Mouse (Mus musculus): ENCODE measurements around the gene Notch3.

Notch3 gene

DNA sequence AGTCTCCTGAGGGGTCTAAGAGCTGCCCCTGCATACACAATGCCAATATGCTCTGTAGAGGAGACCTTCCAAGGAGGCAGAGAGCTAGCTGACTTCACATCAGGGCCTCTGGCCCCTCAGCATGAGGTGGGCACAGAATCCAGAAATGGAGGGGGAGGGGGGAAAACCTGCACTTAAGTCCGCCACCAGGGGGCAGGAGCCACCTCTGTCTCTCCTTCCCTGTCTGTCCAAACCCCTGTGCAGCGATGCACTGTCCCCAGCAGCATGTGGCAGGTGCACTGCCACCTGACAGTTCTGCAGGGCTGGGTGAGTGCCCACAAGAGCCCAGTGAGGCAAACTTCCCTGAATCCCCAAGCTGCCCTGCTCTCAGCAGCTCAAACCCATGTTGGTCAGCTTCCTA, 91.5 kb downstream of the Notch3 start:
- no peak for TF ChIP-seq GATA4 (IDR thresholded peaks at IDR 0.05; ENCODE audit: insufficient replicate concordance, low read length)

DNA sequence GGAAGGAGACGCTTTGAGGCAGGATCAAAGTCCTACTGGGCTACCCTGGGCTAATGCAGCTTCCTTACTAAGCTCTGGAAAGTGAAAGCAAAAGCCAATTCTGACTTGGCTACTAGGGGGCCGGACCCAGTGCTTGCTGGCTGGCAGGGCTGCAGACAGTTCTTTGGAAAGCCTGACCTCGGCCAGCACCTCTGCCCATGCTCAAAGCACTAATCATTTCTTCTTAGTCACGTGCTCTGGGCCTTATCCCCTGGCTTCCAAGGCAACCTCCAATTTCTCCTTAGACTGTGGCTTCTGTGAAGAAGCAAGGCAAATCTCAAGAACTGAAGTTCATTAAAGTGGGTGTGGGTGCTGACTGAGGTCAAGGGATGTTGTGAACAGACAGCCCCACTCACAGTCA, 92.0 kb downstream of the Notch3 start:
- no peak for TF ChIP-seq GATA4 (IDR thresholded peaks at IDR 0.05; ENCODE audit: insufficient replicate concordance, low read length)

- no peak for TF ChIP-seq GATA4 (IDR thresholded peaks at IDR 0.05; ENCODE audit: insufficient replicate concordance, low read length)
These were observed 93.3 kb downstream of the Notch3 start for GRCm38 (mm10) chr17:32073359-32073758.

Measured in liver, adult (tissue).